Mouse (Mus musculus): ENCODE results near the gene Gm3047. TPM values are rescaled to one million over a fixed set of nuclear protein-coding genes. Genes with fewer than 3 reads are reported as not detected.
"Not testable (repeated sequence)": the region's sequence is repeated elsewhere in the genome, so short reads cannot be mapped to it uniquely, and the experiment has no call there.

Gene Gm3047
- not detected in 2 replicates for polyA plus RNA-seq (2015; fragmentation: Nextera tagmentation; extraction: Ambion mirVana)

DNA sequence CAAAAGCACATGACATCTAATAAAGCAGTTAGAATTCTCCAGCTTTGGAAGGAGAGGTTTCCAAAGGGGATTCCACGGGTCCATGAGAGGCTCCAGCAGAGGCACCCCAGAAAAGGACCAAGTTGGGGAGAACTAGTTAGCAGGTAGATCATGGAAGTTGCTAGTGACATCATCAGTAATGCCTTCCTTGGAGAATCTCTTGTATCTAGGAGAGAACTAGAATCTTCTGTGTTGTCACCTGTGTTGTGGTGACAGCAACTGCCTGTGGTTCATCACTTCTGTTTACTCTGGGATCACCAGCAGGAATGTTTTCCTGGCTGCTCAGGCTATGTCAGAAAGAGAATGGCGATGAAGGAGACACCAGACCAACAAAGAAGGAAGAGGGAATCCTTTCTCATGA is at the start of gene Gm3047:
Gene Gm3047 (plus strand): TSS at position 301 of the 400 bp plus-strand sequence.
- not testable (repeated sequence) for H3K36me3 ChIP-seq (ENCODE audit: insufficient read depth, low read length); H3K4me3 ChIP-seq (ENCODE audit: low read length); H3K4me1 ChIP-seq (ENCODE audit: insufficient read depth, low read length); ATAC-seq (ENCODE audit: low FRiP score, low TSS enrichment); H3K27me3 ChIP-seq (ENCODE audit: insufficient read depth, low read length); H3K4me2 ChIP-seq (replicated peaks; ENCODE audit: low read depth, low read length); H3K27ac ChIP-seq (ENCODE audit: low read length); H3K9ac ChIP-seq (replicated peaks; ENCODE audit: low read length); H3K9me3 ChIP-seq (ENCODE audit: low read length)
- no CpG with 5 or more reads among the region's 2 CpGs for WGBS

Other genes with a start within 250 kb of the Gm3047 start
- not detected in 2 replicates for gene Gm3149, start 238.1 kb upstream of the Gm3047 start, polyA plus RNA-seq (2015; fragmentation: Nextera tagmentation; extraction: Ambion mirVana)
- 0.12 TPM in 1 of 2 replicates, not detected in the other for gene 2610042L04Rik, start 220.6 kb upstream of the Gm3047 start, polyA plus RNA-seq (2015; fragmentation: Nextera tagmentation; extraction: Ambion mirVana)
- not detected in 2 replicates for gene Gm3159, start 157.9 kb upstream of the Gm3047 start, polyA plus RNA-seq (2015; fragmentation: Nextera tagmentation; extraction: Ambion mirVana)
- 0.21 TPM in 1 of 2 replicates, not detected in the other for gene Gm3164, start 140.0 kb upstream of the Gm3047 start, polyA plus RNA-seq (2015; fragmentation: Nextera tagmentation; extraction: Ambion mirVana)
- gene Gm3173, start 124.4 kb upstream of the Gm3047 start, polyA plus RNA-seq (2015; fragmentation: Nextera tagmentation; extraction: Ambion mirVana), result not detected in 2 replicates
- not detected in 2 replicates for gene Gm3182, start 73.7 kb upstream of the Gm3047 start, polyA plus RNA-seq (2015; fragmentation: Nextera tagmentation; extraction: Ambion mirVana)
- not detected in 2 replicates for gene Gm8159, start 76.9 kb downstream of the Gm3047 start, polyA plus RNA-seq (2015; fragmentation: Nextera tagmentation; extraction: Ambion mirVana)
- gene Gm3239, start 108.8 kb downstream of the Gm3047 start, polyA plus RNA-seq (2015; fragmentation: Nextera tagmentation; extraction: Ambion mirVana), result not detected in 2 replicates
- gene Gm7876, start 153.8 kb downstream of the Gm3047 start, polyA plus RNA-seq (2015; fragmentation: Nextera tagmentation; extraction: Ambion mirVana), result not detected in 2 replicates
- gene Gm3252, start 171.4 kb downstream of the Gm3047 start, polyA plus RNA-seq (2015; fragmentation: Nextera tagmentation; extraction: Ambion mirVana), result 0.31 TPM in 1 of 2 replicates, not detected in the other
- gene Gm9602, start 220.9 kb downstream of the Gm3047 start, polyA plus RNA-seq (2015; fragmentation: Nextera tagmentation; extraction: Ambion mirVana), result not detected in 2 replicates